Mouse (Mus musculus) embryonic fibroblast, embryonic 13.5 days (primary cell): ENCODE data around the gene Poldip2.

ENCODE experiments used
- CTCF ChIP-seq: IDR thresholded peaks from 2 replicates; pipeline ENCODE4 v1.5.1; 2011; ENCODE audit warnings: mild to moderate bottlenecking, control low read depth, low read length, moderate library complexity, borderline replicate concordance; ENCODE audit not compliant: insufficient read depth
- POLR2A ChIP-seq: IDR thresholded peaks from 2 replicates; pipeline ENCODE4 v1.6.1; 2011; ENCODE audit warnings: low read depth, mild to moderate bottlenecking, control low read depth, low read length, moderate library complexity

DNA sequence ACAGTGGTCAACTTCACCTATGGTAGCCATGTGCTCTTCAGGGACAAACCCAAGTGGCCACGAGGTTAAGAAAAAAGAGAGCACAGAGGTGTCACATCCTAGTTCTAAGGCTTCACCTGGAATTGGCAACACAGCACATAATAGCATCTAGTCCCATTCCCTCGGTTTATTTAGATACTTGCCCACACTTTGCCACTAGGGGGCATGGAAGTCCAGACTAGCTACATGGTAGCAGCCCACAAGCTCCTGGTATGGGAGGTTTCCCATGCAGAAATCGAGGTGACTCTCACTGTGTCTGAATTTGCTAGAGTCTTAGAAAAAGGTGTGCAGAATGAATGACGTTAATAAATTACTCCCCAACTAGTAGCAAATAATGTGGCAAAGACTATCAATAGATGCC is 48.5 kb downstream of the Poldip2 start:
- TF ChIP-seq POLR2A (no peak), CTCF (peak; percentile 63; the same call in 1 of the 2 replicates)
